Mouse (Mus musculus): ENCODE results near the gene Tdo2. TPM values are rescaled to one million over a fixed set of nuclear protein-coding genes. Genes with fewer than 3 reads are reported as not detected.

The Tdo2 gene
- polyA plus RNA-seq, 1 experiment from 2014 or later, result 0.89 TPM

DNA sequence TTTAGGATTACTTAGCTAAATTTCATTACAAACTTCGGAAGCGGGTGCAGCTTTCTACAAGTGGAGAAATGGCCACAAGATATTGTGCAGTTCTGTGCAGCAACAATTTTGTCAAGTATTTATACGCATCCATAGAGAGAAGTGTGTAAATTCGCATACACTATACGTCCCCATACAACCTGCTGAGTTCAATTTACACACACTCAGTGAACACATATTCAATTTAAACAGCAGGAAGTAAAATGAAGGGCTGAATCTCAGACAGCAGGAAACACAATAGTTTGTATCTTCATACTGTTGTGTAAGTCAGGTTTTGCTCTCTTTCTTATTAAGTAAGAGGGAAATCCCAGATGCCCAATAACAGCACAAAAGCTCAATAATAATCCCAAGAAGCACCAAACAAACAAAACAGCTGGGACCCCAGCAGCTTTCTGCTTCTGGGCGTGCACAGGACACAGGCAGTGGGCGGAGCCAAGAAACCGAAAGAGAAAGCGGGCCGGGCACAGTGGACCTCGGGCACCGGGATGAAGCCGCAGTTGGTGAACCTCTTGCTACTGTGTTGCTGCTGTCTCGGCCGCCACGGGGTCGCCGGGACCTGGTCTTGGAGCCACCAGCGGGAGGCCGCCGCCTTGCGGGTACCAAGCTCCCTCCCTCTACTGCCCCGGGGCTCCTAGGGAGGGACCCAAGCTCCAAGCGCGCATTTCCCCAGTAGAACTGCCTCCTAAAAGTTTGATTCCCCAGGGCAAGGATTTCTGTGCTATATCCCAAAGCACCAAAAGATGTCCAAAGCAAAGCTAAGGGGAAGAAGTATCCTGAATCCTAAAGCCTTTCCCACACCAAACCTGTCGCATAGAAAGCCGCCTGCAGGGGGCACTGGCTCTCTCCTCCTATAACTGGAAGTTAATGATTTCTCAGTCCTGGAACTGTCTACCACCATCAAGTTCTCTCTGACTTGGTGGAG lies 43.6 kb downstream of the Tdo2 start, which contains the start of gene Ctso:
TSS of gene Ctso (plus strand) at position 461 of the 961 bp plus-strand sequence.
- Histone ChIP-seq H3K4me3 (peak within 1 kb of the TSS; percentile 85), H3K4me1 (no peaks in the 10 kb centered on the region), H3K27ac (peak within 1 kb of the TSS; percentile 94), H3K36me3 (no peaks in the 10 kb centered on the region), H3K9me3 (replicated peaks) (no peaks in the 10 kb centered on the region), H3K27me3 (ENCODE audit: low read depth, poor library complexity, severe bottlenecking) (no peaks in the 10 kb centered on the region)
- 16% methylated on average over 26 of the region's 27 CpGs for WGBS
- DNase-seq (ENCODE audit: low spot score), result peak; percentile 84

DNA sequence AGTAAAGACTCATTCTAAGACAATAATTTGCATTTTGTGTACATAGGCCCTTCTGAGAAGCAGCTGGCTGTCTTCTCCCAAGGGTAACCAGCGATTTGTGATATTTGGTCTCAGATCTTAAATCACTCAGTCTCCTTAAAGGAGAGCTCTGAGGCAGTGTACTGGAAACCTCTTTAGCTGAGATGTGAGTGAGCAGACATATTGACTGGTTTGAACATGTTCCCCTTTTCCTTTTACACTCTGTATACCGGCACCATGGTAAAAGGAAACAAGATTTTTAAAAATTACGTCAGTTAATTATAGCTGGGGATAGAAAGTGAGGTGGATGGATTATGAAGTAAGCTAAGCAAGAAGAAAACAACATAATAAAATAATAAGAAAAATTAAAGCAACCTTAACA lies 44.3 kb downstream of the Tdo2 start:
- H3K36me3 ChIP-seq, result no peaks in the 10 kb centered on the region
- peaks cover 4% of the 10 kb centered on the region for H3K4me1 ChIP-seq
- DNase-seq (ENCODE audit: low spot score), result no peak
- H3K9me3 ChIP-seq (replicated peaks), result no peaks in the 10 kb centered on the region
- 83% methylated on average over 3 of the region's 3 CpGs for WGBS
- H3K4me3 ChIP-seq, result no peak overlapping the region
- H3K27ac ChIP-seq, result no peak overlapping the region
- H3K27me3 ChIP-seq (ENCODE audit: low read depth, poor library complexity, severe bottlenecking), result no peaks in the 10 kb centered on the region

DNA sequence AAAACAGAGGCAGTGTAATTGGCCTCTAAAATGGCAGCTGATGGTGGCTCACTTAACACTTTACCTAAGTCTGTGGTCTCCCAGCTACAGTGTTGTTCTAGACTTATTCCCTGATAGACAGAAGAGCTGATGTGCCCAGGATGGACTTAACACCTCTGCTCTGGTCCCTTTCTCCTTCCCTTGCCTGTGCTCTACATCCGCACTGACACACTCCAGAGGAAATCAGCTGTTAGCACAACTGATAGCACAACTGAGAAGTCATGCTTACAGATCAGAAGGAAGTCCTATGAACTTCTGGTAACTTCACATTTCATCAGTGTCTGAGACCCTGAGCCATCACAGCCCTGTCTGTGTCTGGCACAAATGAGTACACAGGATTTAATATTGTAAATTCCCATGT lies 46.9 kb downstream of the Tdo2 start:
- Histone ChIP-seq H3K4me3 (no peak overlapping the region), H3K9me3 (replicated peaks) (no peaks in the 10 kb centered on the region), H3K27ac (no peak overlapping the region), H3K36me3 (no peaks in the 10 kb centered on the region), H3K27me3 (ENCODE audit: low read depth, poor library complexity, severe bottlenecking) (no peaks in the 10 kb centered on the region), H3K4me1 (peaks cover 8% of the 10 kb centered on the region)
- WGBS, result 90% methylated on average over 1 of the region's 1 CpGs
- DNase-seq (ENCODE audit: low spot score), result no peak

DNA sequence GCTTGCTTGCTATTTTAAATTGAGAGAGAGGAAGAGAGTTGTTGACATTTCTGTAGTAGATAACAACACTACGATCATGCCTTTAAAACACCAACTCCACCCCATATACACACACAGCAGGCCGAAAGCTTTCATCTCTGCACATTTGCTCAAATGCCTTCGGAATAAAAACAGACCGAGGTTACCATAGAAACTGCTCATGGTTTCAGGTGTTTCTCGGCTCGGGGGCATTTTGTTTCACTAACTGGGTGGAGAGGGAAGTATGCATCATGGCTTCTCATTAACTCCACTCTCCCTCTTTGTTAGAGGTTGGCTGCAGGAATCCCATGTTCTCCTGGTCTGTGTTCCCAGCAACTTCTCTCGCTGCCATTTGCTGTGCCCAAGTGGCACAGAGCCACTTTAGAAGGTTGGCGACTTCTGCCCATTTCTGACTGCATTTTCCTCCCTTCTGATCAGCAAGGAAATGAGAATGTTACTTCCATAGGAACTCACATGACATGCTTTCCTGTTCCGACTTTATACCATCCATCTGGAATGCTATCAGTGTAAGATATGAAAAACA lies 49.2 kb downstream of the Tdo2 start:
- Histone ChIP-seq H3K27me3 (ENCODE audit: low read depth, poor library complexity, severe bottlenecking) (no peaks in the 10 kb centered on the region), H3K4me3 (no peak overlapping the region), H3K9me3 (replicated peaks) (no peaks in the 10 kb centered on the region), H3K4me1 (peaks cover 17% of the 10 kb centered on the region), H3K27ac (peak overlapping the region; percentile 67), H3K36me3 (no peaks in the 10 kb centered on the region)
- DNase-seq (ENCODE audit: low spot score), result peak; percentile 41
- WGBS, result 72% methylated on average over 9 of the region's 9 CpGs

DNA sequence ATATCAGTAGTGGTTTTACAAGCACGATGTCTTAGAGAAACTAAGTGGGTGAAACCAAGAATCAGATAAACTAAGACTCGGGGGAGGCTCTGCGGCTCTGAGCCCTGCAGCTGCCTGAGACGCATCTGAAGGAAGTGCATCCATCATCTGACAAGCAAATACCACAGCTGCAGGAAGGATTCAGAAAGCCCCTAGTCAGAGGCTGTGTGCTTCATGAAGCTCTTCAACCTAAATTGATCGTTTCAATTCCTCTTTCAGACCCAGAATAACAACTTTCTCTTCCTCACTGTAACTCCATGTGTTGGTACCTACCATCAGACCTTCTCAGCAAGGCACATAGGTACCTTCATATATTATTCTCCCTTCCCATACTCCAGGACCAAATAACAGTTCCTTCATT lies 50.1 kb downstream of the Tdo2 start:
- Histone ChIP-seq H3K4me3 (no peak overlapping the region), H3K36me3 (no peaks in the 10 kb centered on the region), H3K4me1 (peaks cover 17% of the 10 kb centered on the region), H3K27me3 (ENCODE audit: low read depth, poor library complexity, severe bottlenecking) (no peaks in the 10 kb centered on the region), H3K9me3 (replicated peaks) (no peaks in the 10 kb centered on the region), H3K27ac (no peak overlapping the region)
- WGBS, result 52% methylated on average over 5 of the region's 5 CpGs
- no peak for DNase-seq (ENCODE audit: low spot score)

DNA sequence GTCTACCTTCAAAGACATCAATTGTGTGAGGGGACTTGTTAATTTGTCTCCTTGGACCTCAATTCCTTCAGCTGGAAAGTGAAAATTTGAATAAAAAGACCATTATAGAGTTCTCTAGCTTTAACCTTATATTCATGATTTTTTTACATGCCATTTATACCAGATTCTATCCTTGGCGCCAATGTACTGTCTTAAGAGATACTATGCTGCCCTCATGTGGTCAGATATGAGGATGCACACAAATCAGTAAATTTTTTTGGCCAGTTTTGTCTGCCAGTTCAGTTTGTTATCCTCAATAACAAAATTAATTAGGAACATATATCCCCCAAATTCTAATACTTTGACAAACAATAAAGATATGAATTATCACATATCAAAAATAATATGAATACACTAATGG lies 51.1 kb downstream of the Tdo2 start:
- Histone ChIP-seq H3K9me3 (replicated peaks) (no peaks in the 10 kb centered on the region), H3K36me3 (no peaks in the 10 kb centered on the region), H3K4me3 (no peak overlapping the region), H3K4me1 (peaks cover 17% of the 10 kb centered on the region), H3K27me3 (ENCODE audit: low read depth, poor library complexity, severe bottlenecking) (no peaks in the 10 kb centered on the region), H3K27ac (no peak overlapping the region)
- DNase-seq (ENCODE audit: low spot score), result no peak
- 9% methylated on average over 1 of the region's 1 CpGs for WGBS

DNA sequence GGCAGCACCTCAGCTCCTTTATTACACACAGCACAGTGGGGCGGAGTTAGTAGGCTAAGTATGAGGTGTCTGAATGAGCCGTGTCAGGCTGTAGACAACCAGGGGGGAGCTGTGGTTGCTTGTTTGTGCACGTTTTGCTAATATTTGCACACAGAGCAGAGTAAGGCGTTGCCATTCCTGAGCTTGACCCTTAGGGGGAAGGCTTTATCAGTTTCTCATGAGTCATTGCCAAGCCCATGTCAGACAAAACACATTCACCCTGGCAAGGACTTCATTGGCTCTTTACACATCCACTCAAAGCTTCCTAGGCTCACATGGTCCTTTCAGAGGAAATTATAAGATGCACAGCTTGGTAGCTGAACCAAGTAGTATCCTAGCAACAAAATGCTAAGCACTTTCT lies 53.1 kb downstream of the Tdo2 start:
- Histone ChIP-seq H3K4me1 (peaks cover 17% of the 10 kb centered on the region), H3K27me3 (ENCODE audit: low read depth, poor library complexity, severe bottlenecking) (no peaks in the 10 kb centered on the region), H3K9me3 (replicated peaks) (no peaks in the 10 kb centered on the region), H3K36me3 (no peaks in the 10 kb centered on the region), H3K27ac (no peak overlapping the region), H3K4me3 (no peak overlapping the region)
- WGBS, result 52% methylated on average over 4 of the region's 4 CpGs
- no peak for DNase-seq (ENCODE audit: low spot score)

DNA sequence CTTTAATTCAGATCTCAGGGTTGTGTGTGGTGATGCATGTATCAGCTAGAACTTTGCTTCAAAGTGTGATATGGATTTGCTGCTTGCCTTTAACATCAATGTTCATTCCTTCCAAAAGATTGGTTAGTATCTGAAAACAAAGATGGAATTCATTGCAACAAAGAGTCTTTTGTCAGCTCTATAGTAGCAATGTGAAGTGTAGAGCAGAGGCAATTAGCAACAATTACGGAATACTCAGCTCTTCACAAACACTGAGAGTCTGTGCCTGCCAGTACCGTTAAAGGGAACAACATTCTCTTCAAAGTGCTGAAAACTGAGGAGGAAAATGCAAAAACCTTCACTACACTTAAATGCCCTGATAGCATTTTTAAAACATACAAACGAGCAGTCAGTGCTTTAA lies 56.3 kb downstream of the Tdo2 start:
- Histone ChIP-seq H3K36me3 (no peaks in the 10 kb centered on the region), H3K9me3 (replicated peaks) (no peaks in the 10 kb centered on the region), H3K27me3 (ENCODE audit: low read depth, poor library complexity, severe bottlenecking) (no peaks in the 10 kb centered on the region), H3K27ac (no peak overlapping the region), H3K4me3 (no peak overlapping the region), H3K4me1 (peaks cover 9% of the 10 kb centered on the region)
- WGBS, result 67% methylated on average over 3 of the region's 3 CpGs
- DNase-seq (ENCODE audit: low spot score), result no peak

DNA sequence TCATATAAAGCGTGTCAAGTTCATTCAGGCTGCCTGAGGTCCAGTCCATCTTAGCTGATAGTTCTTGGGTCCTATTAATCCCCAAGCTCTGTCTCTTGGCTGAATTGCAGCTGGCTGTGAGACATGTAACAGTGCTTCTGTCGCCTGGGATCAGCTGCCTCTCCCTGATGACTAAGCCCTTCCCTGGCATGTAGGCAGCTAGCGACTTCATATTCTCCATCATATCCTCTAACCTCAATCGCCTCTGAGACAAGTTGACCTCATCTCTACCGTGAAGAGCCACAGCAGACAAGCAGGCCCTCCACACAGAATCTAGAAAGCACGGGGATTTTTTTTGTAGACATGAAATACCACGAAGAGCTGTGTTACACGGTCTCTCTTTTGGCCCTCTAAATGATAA lies 57.8 kb downstream of the Tdo2 start:
- Histone ChIP-seq H3K4me3 (no peak overlapping the region), H3K9me3 (replicated peaks) (no peaks in the 10 kb centered on the region), H3K27me3 (ENCODE audit: low read depth, poor library complexity, severe bottlenecking) (no peaks in the 10 kb centered on the region), H3K36me3 (no peaks in the 10 kb centered on the region), H3K4me1 (peaks cover 5% of the 10 kb centered on the region), H3K27ac (no peak overlapping the region)
- DNase-seq (ENCODE audit: low spot score), result no peak
- WGBS, result 89% methylated on average over 8 of the region's 8 CpGs

DNA sequence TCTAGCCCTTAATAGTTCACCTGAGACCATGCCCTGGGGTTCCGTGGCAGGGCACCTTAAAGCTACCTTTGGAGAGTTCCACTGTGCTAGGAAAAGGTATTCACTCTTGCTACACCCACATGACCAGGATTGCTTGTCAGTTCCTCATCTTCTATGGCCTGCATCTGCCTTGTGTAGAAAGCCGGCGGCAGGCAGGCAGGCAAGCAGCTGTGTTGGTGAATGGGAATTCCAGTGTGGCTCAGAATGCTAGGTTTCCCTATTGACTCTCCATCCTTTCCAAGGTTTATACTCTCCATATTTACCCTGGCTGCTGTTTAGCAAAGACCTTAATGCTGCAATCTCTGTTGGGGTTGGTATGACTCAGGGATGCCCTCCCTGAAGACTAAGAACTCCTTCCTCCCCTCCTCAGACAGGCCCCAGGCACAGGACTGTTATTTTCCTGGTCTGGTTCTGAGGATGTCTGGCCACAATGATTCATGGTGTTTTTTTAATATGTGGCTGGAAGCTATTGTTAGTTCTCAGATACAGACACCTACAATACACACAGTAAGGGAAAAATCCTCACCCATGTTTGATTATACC lies 58.6 kb downstream of the Tdo2 start:
- Histone ChIP-seq H3K4me1 (no peaks in the 10 kb centered on the region), H3K9me3 (replicated peaks) (no peaks in the 10 kb centered on the region), H3K27me3 (ENCODE audit: low read depth, poor library complexity, severe bottlenecking) (no peaks in the 10 kb centered on the region), H3K36me3 (no peaks in the 10 kb centered on the region), H3K27ac (no peak overlapping the region), H3K4me3 (no peak overlapping the region)
- WGBS, result 88% methylated on average over 3 of the region's 3 CpGs
- DNase-seq (ENCODE audit: low spot score), result no peak

DNA sequence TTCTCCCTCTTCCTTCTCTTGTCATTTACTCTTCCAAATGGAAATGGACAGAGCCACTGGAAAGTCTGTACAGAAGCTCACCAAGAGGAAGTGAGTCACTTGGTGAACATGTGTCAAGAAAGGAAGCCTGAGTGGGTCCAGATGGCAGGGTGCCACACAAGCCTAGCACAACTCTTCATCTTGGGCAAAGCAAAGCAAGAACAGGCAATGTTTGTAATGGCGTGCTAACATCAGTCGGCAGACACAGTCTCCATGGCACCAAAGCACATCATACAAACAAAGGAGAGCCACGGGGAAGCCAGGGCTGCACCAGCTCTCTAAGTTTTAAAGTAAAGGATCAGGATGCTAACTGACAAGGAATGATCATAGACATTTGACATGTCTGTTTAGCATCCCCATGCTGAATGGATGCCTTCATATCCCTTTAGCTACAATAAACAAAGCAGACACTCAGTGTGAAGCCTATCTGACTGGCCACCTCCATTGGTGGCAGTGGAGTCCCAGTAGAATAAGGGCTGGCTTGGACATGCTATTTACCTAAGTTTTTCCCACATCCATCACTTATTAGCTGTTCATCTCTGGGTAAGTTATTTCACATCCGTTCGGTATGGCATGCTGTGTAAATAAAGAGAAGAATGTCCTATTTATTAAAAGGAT lies 59.8 kb downstream of the Tdo2 start:
- Histone ChIP-seq H3K4me1 (no peaks in the 10 kb centered on the region), H3K36me3 (no peaks in the 10 kb centered on the region), H3K4me3 (no peak overlapping the region), H3K9me3 (replicated peaks) (no peaks in the 10 kb centered on the region), H3K27me3 (ENCODE audit: low read depth, poor library complexity, severe bottlenecking) (no peaks in the 10 kb centered on the region), H3K27ac (no peak overlapping the region)
- 92% methylated on average over 5 of the region's 5 CpGs for WGBS
- no peak for DNase-seq (ENCODE audit: low spot score)

DNA sequence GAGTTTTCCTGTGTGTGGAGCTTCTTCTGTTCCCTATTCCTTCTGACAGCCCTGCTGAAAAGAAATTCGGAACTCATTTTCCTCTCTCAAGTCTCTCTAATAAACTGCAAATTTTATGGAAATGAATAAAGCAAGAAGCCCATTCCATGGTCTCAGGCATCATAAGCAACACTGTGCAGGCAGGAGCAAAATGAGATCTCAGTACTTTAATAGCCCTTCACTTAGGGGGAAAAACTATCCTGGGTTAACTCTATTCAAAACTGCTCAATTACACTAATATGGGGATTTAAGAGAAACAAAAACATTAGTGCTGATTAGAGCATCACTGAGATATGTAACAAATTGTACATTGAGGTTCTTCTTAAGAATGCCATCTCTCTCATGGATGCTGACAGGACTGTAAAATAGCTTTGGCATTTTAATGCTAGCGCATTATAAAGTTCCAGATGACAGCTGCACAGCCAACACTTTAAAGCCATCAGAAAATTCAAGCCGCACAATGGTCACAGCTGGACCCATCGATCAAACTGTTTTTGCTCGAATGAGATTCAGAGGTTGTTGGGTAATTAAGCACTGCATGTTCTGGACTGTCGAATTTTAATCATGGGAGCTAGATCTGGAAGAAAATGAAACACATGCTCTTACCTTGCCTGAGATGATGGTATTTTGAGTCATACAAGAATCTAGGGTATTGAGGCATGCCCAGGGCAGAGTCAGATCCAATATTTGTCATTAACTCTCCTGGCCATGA lies 65.5 kb downstream of the Tdo2 start:
- Histone ChIP-seq H3K27ac (no peak overlapping the region), H3K27me3 (ENCODE audit: low read depth, poor library complexity, severe bottlenecking) (no peaks in the 10 kb centered on the region), H3K4me1 (no peaks in the 10 kb centered on the region), H3K4me3 (no peak overlapping the region), H3K9me3 (replicated peaks) (no peaks in the 10 kb centered on the region), H3K36me3 (no peaks in the 10 kb centered on the region)
- 86% methylated on average over 6 of the region's 6 CpGs for WGBS
- no peak for DNase-seq (ENCODE audit: low spot score)
